In genomic region chr9:75019592-75019991, GRCm38 (mm10) we compare ENCODE assay signal across 26 mouse cellular contexts. TPM values are rescaled to one million over a fixed set of nuclear protein-coding genes. Genes with fewer than 3 reads are reported as not detected.
DNase-seq lines count a peak whose midpoint lies in the region; ATAC-seq and TF ChIP-seq lines count a peak whose summit lies in the region.
"Had no signal": no experiment of that assay in that cellular context is flagged by ENCODE, and none has a peak within 500 bp of the region (broad histone marks: within the 10 kb centered on the region; RNA-seq: fewer than 3 reads in every experiment).

No protein-coding gene starts in this region.

- ATAC-seq in hindbrain, embryonic 12.5 days (ENCODE audit: low FRiP score) = no peak
- no peak for ATAC-seq in kidney, embryonic 15.5 days (replicated peaks; ENCODE audit: low FRiP score)
- ATAC-seq in cerebellum, adult (ENCODE audit: insufficient number of reproducible peaks, low FRiP score, low TSS enrichment) = no peak
- ATAC-seq: activated CD4-positive, CD25-positive, alpha-beta regulatory T cell, adult 4 months; CD4-positive, CD25-positive, alpha-beta regulatory T cell, adult 4 months; forebrain, embryonic 14.5 days; forebrain, postnatal 0 days; hindbrain, postnatal 0 days; inflammation-experienced regulatory T-cells, adult 6 months; Patski had no signal

- WGBS in hindbrain, embryonic 12.5 days = 90% methylated on average over 3 of the region's 3 CpGs
- WGBS in kidney, embryonic 15.5 days = 93% methylated on average over 3 of the region's 3 CpGs

- H3K4me3 ChIP-seq in ES-E14 (ENCODE audit: insufficient read depth in 1 of 2, low read depth in 1 of 2, low read length in 2 of 2, poor library complexity in 1 of 2, severe bottlenecking in 1 of 2) = no peak overlapping the region
- H3K4me3 ChIP-seq in brown adipose tissue, adult 24 weeks (ENCODE audit: insufficient read depth, low read depth, low read length) = no peak overlapping the region
- H3K4me3 ChIP-seq in hindbrain, embryonic 12.5 days = no peak overlapping the region
- H3K4me3 ChIP-seq in kidney, embryonic 15.5 days (replicated peaks) = no peak overlapping the region
- H3K4me3 ChIP-seq: embryonic facial prominence, embryonic 12.5 days; embryonic facial prominence, embryonic 15.5 days; gastrocnemius, adult 2 months had no signal

- no peaks in the 10 kb centered on the region; the same call in 1 of the 2 replicates for H3K36me3 ChIP-seq in ES-E14 (ENCODE audit: control insufficient read depth, insufficient read depth, low read length, poor library complexity, severe bottlenecking)
- peaks cover 46% of the 10 kb centered on the region for H3K36me3 ChIP-seq in hindbrain, embryonic 12.5 days
- H3K36me3 ChIP-seq in kidney, embryonic 15.5 days = peaks cover 42% of the 10 kb centered on the region

- H3K9ac ChIP-seq in ES-E14 (ENCODE audit: insufficient read depth, low read depth, low read length, poor library complexity, severe bottlenecking) = no peak overlapping the region
- H3K9ac ChIP-seq in hindbrain, embryonic 12.5 days = no peak overlapping the region
- no peak overlapping the region for H3K9ac ChIP-seq in kidney, embryonic 15.5 days
- H3K9ac ChIP-seq: embryonic facial prominence, embryonic 12.5 days; embryonic facial prominence, embryonic 15.5 days; forebrain, postnatal 0 days; hindbrain, embryonic 14.5 days had no signal

- no peaks in the 10 kb centered on the region for H3K27me3 ChIP-seq in hindbrain, embryonic 12.5 days
- no peaks in the 10 kb centered on the region for H3K27me3 ChIP-seq in kidney, embryonic 15.5 days
- H3K27me3 ChIP-seq: embryonic facial prominence, embryonic 12.5 days; embryonic facial prominence, embryonic 15.5 days; Patski had no signal

- H3K9me3 ChIP-seq in ES-E14 (ENCODE audit: control insufficient read depth, insufficient read depth, low read depth, low read length) = no peaks in the 10 kb centered on the region
- H3K9me3 ChIP-seq in hindbrain, embryonic 12.5 days (replicated peaks) = no peaks in the 10 kb centered on the region
- no peaks in the 10 kb centered on the region for H3K9me3 ChIP-seq in kidney, embryonic 15.5 days (replicated peaks)
- H3K9me3 ChIP-seq: embryonic facial prominence, embryonic 12.5 days; embryonic facial prominence, embryonic 15.5 days; G1E had no signal

- peaks cover 0 to 5% of the 10 kb centered on the region in 2 experiments; a peak in 3 of 4 replicates for H3K4me1 ChIP-seq in ES-E14 (ENCODE audit: control insufficient read depth in 2 of 2, insufficient read depth in 2 of 2, low read length in 2 of 2, poor library complexity in 1 of 2)
- peaks cover 3% of the 10 kb centered on the region; the same call in 1 of the 2 replicates for H3K4me1 ChIP-seq in brown adipose tissue, adult 24 weeks (ENCODE audit: control insufficient read depth, insufficient read depth, insufficient read length, low read length)
- H3K4me1 ChIP-seq in hindbrain, embryonic 12.5 days = no peaks in the 10 kb centered on the region
- H3K4me1 ChIP-seq in kidney, embryonic 15.5 days = no peaks in the 10 kb centered on the region
- H3K4me1 ChIP-seq: embryonic facial prominence, embryonic 12.5 days had no signal

- no peak overlapping the region for H3K4me2 ChIP-seq in hindbrain, embryonic 12.5 days (replicated peaks)
- H3K4me2 ChIP-seq in kidney, embryonic 15.5 days = no peak overlapping the region
- H3K4me2 ChIP-seq: embryonic facial prominence, embryonic 12.5 days; embryonic facial prominence, embryonic 15.5 days; heart, embryonic 11.5 days; hindbrain, embryonic 14.5 days had no signal

- H3K27ac ChIP-seq in ES-E14 (ENCODE audit: insufficient read depth, low read depth, low read length, poor library complexity, severe bottlenecking) = no peak overlapping the region
- peak overlapping the region; percentile 91 for H3K27ac ChIP-seq in brown adipose tissue, adult 24 weeks (replicated peaks; ENCODE audit: low read depth, low read length)
- no peak overlapping the region for H3K27ac ChIP-seq in hindbrain, embryonic 12.5 days
- no peak overlapping the region for H3K27ac ChIP-seq in kidney, embryonic 15.5 days
- H3K27ac ChIP-seq: embryonic facial prominence, embryonic 12.5 days; embryonic facial prominence, embryonic 15.5 days; gastrocnemius, adult 2 months; hindbrain, embryonic 14.5 days; hindbrain, postnatal 0 days had no signal

- DNase-seq in ES-CJ7 (ENCODE audit: low read depth, low spot score) (peak; percentile 36), ES-E14 (ENCODE audit: low read depth, low spot score) (peak; percentile 29)
- DNase-seq: adrenal gland, adult 8-10 months; adrenal gland, postnatal 25 days; cerebellum, adult 11 months; cerebellum, adult 2 months; cerebellum, adult 9-11 months; cerebellum, postnatal 25 days; forebrain, postnatal 0 days; gastrocnemius, adult 2 months; gastrocnemius, postnatal 14 days had no signal

- in situ Hi-C loops in ES-E14 (cut with MboI; ENCODE audit: low sequenced_read_pairs in 2 of 2, unreplicated experiment in 2 of 2) = no loop called here

TF ChIP-seq in ES-E14, 5 proteins besides CTCF, POLR2A, EP300 and RAD21:
- TF ChIP-seq MAFK (IDR thresholded peaks at IDR 0.05; ENCODE audit: insufficient read depth, low read depth, low read length) (peak; percentile 84), ZC3H11A (IDR thresholded peaks at IDR 0.05; ENCODE audit: borderline replicate concordance, low read depth, low read length) (no peak), HCFC1 (IDR thresholded peaks at IDR 0.05; ENCODE audit: borderline replicate concordance, insufficient read depth, low read length) (no peak), CHD2 (IDR thresholded peaks at IDR 0.05; ENCODE audit: low read depth, low read length) (no peak), ZNF384 (IDR thresholded peaks at IDR 0.05; ENCODE audit: low read depth, low read length) (no peak)

RNA-seq across cellular contexts. Expression of gene Arpp19, which starts 17.8 kb away (rescaled TPM):
- 116 and 192 TPM in 2 replicates for total RNA-seq in ES-E14 (2012; rRNA removed)
- polyA plus RNA-seq in brown adipose tissue, adult 24 weeks (2012; ENCODE audit: insufficient read depth, insufficient read length, missing spikeins) = 221 and 237 TPM in 2 replicates
- polyA plus RNA-seq in hindbrain, embryonic 12.5 days (2016; fragmentation: Nextera tagmentation; extraction: Ambion mirVana) = 280 and 291 TPM in 2 replicates
- polyA plus RNA-seq in kidney, embryonic 15.5 days (2015; fragmentation: Nextera tagmentation; extraction: Ambion mirVana) = 283 and 322 TPM in 2 replicates

RNA-seq across cellular contexts. Expression of gene Myo5a, which starts 51.2 kb away (rescaled TPM):
- total RNA-seq in ES-E14 (2012; rRNA removed) = 60.2 and 65.2 TPM in 2 replicates
- polyA plus RNA-seq in brown adipose tissue, adult 24 weeks (2012; ENCODE audit: insufficient read depth, insufficient read length, missing spikeins) = 25.7 and 66.6 TPM in 2 replicates
- polyA plus RNA-seq in hindbrain, embryonic 12.5 days (2016; fragmentation: Nextera tagmentation; extraction: Ambion mirVana) = 40.9 and 44.5 TPM in 2 replicates
- polyA plus RNA-seq in kidney, embryonic 15.5 days (2015; fragmentation: Nextera tagmentation; extraction: Ambion mirVana) = 14.8 and 16.1 TPM in 2 replicates
